Mouse (Mus musculus): ENCODE measurements around the gene Vrk2.

- TF ChIP-seq CTCF (IDR thresholded peaks at IDR 0.05; ENCODE audit: extremely low read depth, insufficient read depth, low read length) (no peak), POLR2A (IDR thresholded peaks at IDR 0.05; ENCODE audit: extremely low read depth, insufficient read depth, low read length) (no peak)
These were observed 116.6 kb downstream of the Vrk2 start for GRCm38 (mm10) chr11:26477037-26477739.
